Comparison of ENCODE assay signal across 8 mouse cellular contexts in genomic region chr11:79146331-79146767, GRCm38 (mm10). TPM values are rescaled to one million over a fixed set of nuclear protein-coding genes. Genes with fewer than 3 reads are reported as not detected.
A peak's percentile ranks its signal among the peaks of the same experiment; 100 is the strongest.
DNase-seq lines count a peak whose midpoint lies in the region; ATAC-seq and TF ChIP-seq lines count a peak whose summit lies in the region.

Gene Ksr1, minus strand, starts transcription at chr11:79146407.

- peaks cover 2% of the 10 kb centered on the region for H3K79me3 ChIP-seq in C2C12 (ENCODE audit: low read depth)

- H3K9me3 ChIP-seq in erythroblast, embryonic 14.5 days (ENCODE audit: control insufficient read depth, low read length): no peaks in the 10 kb centered on the region
- no peaks in the 10 kb centered on the region for H3K9me3 ChIP-seq in heart, embryonic 12.5 days (replicated peaks)
- H3K9me3 ChIP-seq in kidney, postnatal 0 days (replicated peaks; ENCODE audit: low read length): no peaks in the 10 kb centered on the region
- H3K9me3 ChIP-seq in liver, embryonic 11.5 days (ENCODE audit: control insufficient read depth, low read length): no peaks in the 10 kb centered on the region
- H3K9me3 ChIP-seq in stomach, embryonic 14.5 days (ENCODE audit: control insufficient read depth, low read depth, low read length): no peaks in the 10 kb centered on the region

- H3ac ChIP-seq in C2C12 (ENCODE audit: control insufficient read depth, insufficient read length, low read depth): peak within 1 kb of the TSS; percentile 91

- WGBS in heart, embryonic 12.5 days: under 1% methylated on average over 39 of the region's 42 CpGs
- under 1% methylated on average over 42 of the region's 42 CpGs for WGBS in kidney, postnatal 0 days
- 2% methylated on average over 42 of the region's 42 CpGs for WGBS in liver, embryonic 11.5 days
- under 1% methylated on average over 42 of the region's 42 CpGs for WGBS in stomach, embryonic 14.5 days

- no peaks in the 10 kb centered on the region for H3K36me3 ChIP-seq in C2C12 (ENCODE audit: control insufficient read depth, insufficient read depth)
- no peaks in the 10 kb centered on the region for H3K36me3 ChIP-seq in erythroblast, embryonic 14.5 days (ENCODE audit: control insufficient read depth)
- no peaks in the 10 kb centered on the region for H3K36me3 ChIP-seq in heart, embryonic 12.5 days
- H3K36me3 ChIP-seq in kidney, postnatal 0 days (ENCODE audit: insufficient read depth, low read length): no peaks in the 10 kb centered on the region
- H3K36me3 ChIP-seq in liver, embryonic 11.5 days (ENCODE audit: control insufficient read depth, insufficient read depth, low read length): no peaks in the 10 kb centered on the region
- no peaks in the 10 kb centered on the region for H3K36me3 ChIP-seq in stomach, embryonic 14.5 days (ENCODE audit: control insufficient read depth, insufficient read depth, low read length)

- H3K27ac ChIP-seq in heart, embryonic 12.5 days (ENCODE audit: poor library complexity, severe bottlenecking): peak within 1 kb of the TSS; percentile 89
- H3K27ac ChIP-seq in kidney, postnatal 0 days: peak within 1 kb of the TSS; percentile 93
- H3K27ac ChIP-seq in liver, embryonic 11.5 days (ENCODE audit: low read depth, low read length): peak within 1 kb of the TSS; percentile 49
- H3K27ac ChIP-seq in stomach, embryonic 14.5 days (ENCODE audit: low read length): peak within 1 kb of the TSS; percentile 89

- peaks cover 31% of the 10 kb centered on the region for H3K4me1 ChIP-seq in erythroblast, embryonic 14.5 days (ENCODE audit: control insufficient read depth)
- peaks cover 50% of the 10 kb centered on the region for H3K4me1 ChIP-seq in heart, embryonic 12.5 days (replicated peaks)
- H3K4me1 ChIP-seq in kidney, postnatal 0 days (replicated peaks; ENCODE audit: insufficient read depth, low read length): no peaks in the 10 kb centered on the region; the same call in 1 of the 2 replicates
- H3K4me1 ChIP-seq in liver, embryonic 11.5 days (replicated peaks; ENCODE audit: control insufficient read depth, insufficient read depth, low read length): peaks cover 21% of the 10 kb centered on the region
- peaks cover 12% of the 10 kb centered on the region; the same call in 1 of the 2 replicates for H3K4me1 ChIP-seq in stomach, embryonic 14.5 days (ENCODE audit: control insufficient read depth, insufficient read depth, low read length)

- H3K79me2 ChIP-seq in C2C12 (ENCODE audit: control insufficient read depth, insufficient read depth): peaks cover 21% of the 10 kb centered on the region

- DNase-seq in brain, embryonic 14.5 days (ENCODE audit: low read depth): peak; percentile 99
- DNase-seq in kidney, postnatal 0 days (ENCODE audit: low spot score): peak; percentile 96
- DNase-seq in liver, embryonic 11.5 days (ENCODE audit: low spot score): peak; percentile 92
- DNase-seq in naive thymus-derived CD4-positive, alpha-beta T cell, adult 2 months (ENCODE audit: low read depth): peak; percentile 92

- no peaks in the 10 kb centered on the region for H3K27me3 ChIP-seq in C2C12 (ENCODE audit: control insufficient read depth, insufficient read depth, insufficient read length)
- H3K27me3 ChIP-seq in erythroblast, embryonic 14.5 days (ENCODE audit: control insufficient read depth): peaks cover 19% of the 10 kb centered on the region
- H3K27me3 ChIP-seq in heart, embryonic 12.5 days (replicated peaks): no peaks in the 10 kb centered on the region
- no peaks in the 10 kb centered on the region for H3K27me3 ChIP-seq in kidney, postnatal 0 days (ENCODE audit: insufficient read depth, low read length)
- no peaks in the 10 kb centered on the region for H3K27me3 ChIP-seq in liver, embryonic 11.5 days (replicated peaks; ENCODE audit: control insufficient read depth, insufficient read depth, low read length)
- no peaks in the 10 kb centered on the region for H3K27me3 ChIP-seq in stomach, embryonic 14.5 days (ENCODE audit: control insufficient read depth, insufficient read depth, low read length)

- peak; percentile 93 for ATAC-seq in heart, embryonic 12.5 days (ENCODE audit: insufficient number of reproducible peaks, low FRiP score)
- ATAC-seq in kidney, postnatal 0 days (replicated peaks; ENCODE audit: low FRiP score, low read depth): peak; percentile 88
- ATAC-seq in liver, embryonic 11.5 days (replicated peaks; ENCODE audit: low FRiP score): peak; percentile 95
- peak; percentile 94 for ATAC-seq in stomach, embryonic 14.5 days (ENCODE audit: insufficient number of reproducible peaks, insufficient read depth, low FRiP score, low read depth)

- peak within 1 kb of the TSS; percentile 78 for H3K4me3 ChIP-seq in C2C12 (ENCODE audit: insufficient read depth, poor library complexity, severe bottlenecking)
- peak within 1 kb of the TSS; percentile 81 for H3K4me3 ChIP-seq in erythroblast, embryonic 14.5 days (replicated peaks)
- peak within 1 kb of the TSS; percentile 81 for H3K4me3 ChIP-seq in heart, embryonic 12.5 days
- peak within 1 kb of the TSS; percentile 96 for H3K4me3 ChIP-seq in kidney, postnatal 0 days (replicated peaks; ENCODE audit: low read depth, low read length)
- H3K4me3 ChIP-seq in liver, embryonic 11.5 days (ENCODE audit: low read depth, low read length): peak within 1 kb of the TSS; percentile 74
- peak within 1 kb of the TSS; percentile 85 for H3K4me3 ChIP-seq in stomach, embryonic 14.5 days (ENCODE audit: low read depth, low read length)

- H3K9ac ChIP-seq in heart, embryonic 12.5 days: peak within 1 kb of the TSS; percentile 85
- H3K9ac ChIP-seq in kidney, postnatal 0 days (ENCODE audit: low read depth, low read length): peak within 1 kb of the TSS; percentile 92
- peak within 1 kb of the TSS; percentile 82 for H3K9ac ChIP-seq in liver, embryonic 11.5 days (ENCODE audit: low read depth, low read length)
- H3K9ac ChIP-seq in stomach, embryonic 14.5 days (replicated peaks; ENCODE audit: low read depth, low read length): peak within 1 kb of the TSS; percentile 81

- peak; percentile 82 for TF ChIP-seq POLR2A in brain, embryonic 14.5 days (IDR thresholded peaks at IDR 0.05; ENCODE audit: borderline replicate concordance, extremely low read depth, insufficient read depth, insufficient read length, poor library complexity, severe bottlenecking)

- H3K4me2 ChIP-seq in heart, embryonic 12.5 days: peak within 1 kb of the TSS; percentile 77
- peak within 1 kb of the TSS; percentile 86 for H3K4me2 ChIP-seq in kidney, postnatal 0 days (ENCODE audit: low read length)
- peak within 1 kb of the TSS; percentile 82 for H3K4me2 ChIP-seq in liver, embryonic 11.5 days
- H3K4me2 ChIP-seq in stomach, embryonic 14.5 days (replicated peaks; ENCODE audit: low read depth, low read length): peak within 1 kb of the TSS; percentile 56

- no peak for TF ChIP-seq CTCF in C2C12 (IDR thresholded peaks at IDR 0.05; ENCODE audit: control insufficient read depth, insufficient read depth, insufficient read length)
- TF ChIP-seq CTCF in brain, embryonic 14.5 days (IDR thresholded peaks at IDR 0.05; ENCODE audit: borderline replicate concordance, extremely low read depth, insufficient read depth, insufficient read length): no peak
- peak; percentile 31; the same call in 1 of the 2 replicates for TF ChIP-seq CTCF in kidney, postnatal 0 days (IDR thresholded peaks at IDR 0.05; ENCODE audit: low read depth)

TF ChIP-seq in C2C12, 6 proteins besides CTCF, POLR2A, EP300 and RAD21:
- no peak for TF ChIP-seq USF1 (IDR thresholded peaks at IDR 0.05; ENCODE audit: low read depth)
- TF ChIP-seq MYOD1 (IDR thresholded peaks at IDR 0.05; ENCODE audit: control insufficient read depth, insufficient read length, low read depth): no peak
- TF ChIP-seq MYOG (IDR thresholded peaks at IDR 0.05; ENCODE audit: control insufficient read depth, extremely low read depth, insufficient read length): no peak
TF ChIP-seq in C2C12: peak in this region for 0.

RNA-seq across cellular contexts. Expression of gene Ksr1, which starts in this region (rescaled TPM):
- polyA plus RNA-seq in C2C12 (2012; fragmentation: generic; extraction: Trizol): 4.8 TPM
- polyA plus RNA-seq in brain, embryonic 14.5 days (2012; rRNA removed): 23.3 and 26.9 TPM in 2 replicates
- 4.0 and 4.4 TPM in 2 replicates for polyA plus RNA-seq in erythroblast, embryonic 14.5 days (2012)
- 3.3 and 3.5 TPM in 2 replicates for polyA plus RNA-seq in heart, embryonic 12.5 days (2016; fragmentation: Nextera tagmentation; extraction: Ambion mirVana)
- polyA plus RNA-seq in kidney, postnatal 0 days (2015; fragmentation: Nextera tagmentation; extraction: Ambion mirVana): 1.7 and 1.8 TPM in 2 replicates
- 4.1 and 5.0 TPM in 2 replicates for polyA plus RNA-seq in liver, embryonic 11.5 days (2014; fragmentation: Nextera tagmentation; extraction: Ambion mirVana)
- polyA plus RNA-seq in stomach, embryonic 14.5 days (2014; fragmentation: Nextera tagmentation; extraction: Ambion mirVana): 3.6 and 3.8 TPM in 2 replicates

Comparison
In these comparisons a context has a peak if more than half of its experiments do, and no peak if none do; other contexts are left out.
1. Peak in every context shown above with its lines: DNase-seq, ATAC-seq, H3K4me3 ChIP-seq and H3K27ac ChIP-seq.